ENCODE assay signal across 27 mouse cellular contexts in genomic region chr2:149555209-149555608, GRCm38 (mm10).
DNase-seq lines count a peak whose midpoint lies in the region; ATAC-seq and TF ChIP-seq lines count a peak whose summit lies in the region.
"Had no signal": no experiment of that assay in that cellular context is flagged by ENCODE, and none has a peak within 500 bp of the region (broad histone marks: within the 10 kb centered on the region; RNA-seq: fewer than 3 reads in every experiment).

No protein-coding gene starts in this region.

- no peak overlapping the region for H3K4me3 ChIP-seq in kidney, postnatal 0 days (replicated peaks; ENCODE audit: low read depth, low read length)
- H3K4me3 ChIP-seq in ES-Bruce4 (ENCODE audit: low read depth, low read length): no peak overlapping the region
- H3K4me3 ChIP-seq in intestine, postnatal 0 days (ENCODE audit: low read depth, low read length): no peak overlapping the region
- H3K4me3 ChIP-seq in kidney, adult 2 months (ENCODE audit: insufficient read depth, low read depth, low read length): no peak overlapping the region
- H3K4me3 ChIP-seq: erythroblast, embryonic 14.5 days; forebrain, embryonic 12.5 days; lung, embryonic 15.5 days; midbrain, embryonic 10.5 days; myocyte; neural tube, embryonic 12.5 days had no signal

- no peak overlapping the region for H3K9ac ChIP-seq in kidney, postnatal 0 days (ENCODE audit: low read depth, low read length)
- no peak overlapping the region for H3K9ac ChIP-seq in ES-Bruce4 (ENCODE audit: low read depth, poor library complexity, severe bottlenecking)
- no peak overlapping the region for H3K9ac ChIP-seq in intestine, postnatal 0 days (ENCODE audit: low read depth, low read length)
- H3K9ac ChIP-seq: forebrain, embryonic 12.5 days; forebrain, postnatal 0 days; lung, embryonic 15.5 days; neural tube, embryonic 12.5 days had no signal

- no peak for TF ChIP-seq POLR2A in ES-Bruce4 (IDR thresholded peaks at IDR 0.05; ENCODE audit: insufficient read depth, low read length)
- no peak for TF ChIP-seq POLR2A in kidney, adult 2 months (IDR thresholded peaks at IDR 0.05; ENCODE audit: low read depth, low read length)

- TF ChIP-seq EP300 in ES-Bruce4 (IDR thresholded peaks at IDR 0.05; ENCODE audit: insufficient read depth, low read depth, low read length): no peak

- no peak for DNase-seq in kidney, postnatal 0 days (ENCODE audit: low spot score)
- DNase-seq in kidney, postnatal 14 days: no peak
- DNase-seq in 416B (ENCODE audit: low read depth) (peak; percentile 2), R1 (ENCODE audit: low read depth, low spot score) (peak; percentile 16)
- no peak for DNase-seq in kidney, adult 2 months
- DNase-seq: adrenal gland, postnatal 25 days; cerebellum, adult 11-12 months; cerebellum, postnatal 10 days; forebrain, postnatal 0 days; gastrocnemius, postnatal 10 days; heart, postnatal 14 days; kidney, postnatal 36 days; layer of hippocampus, postnatal 36 days; liver; right cerebral cortex, postnatal 4 days; thymus, adult 2 months; thymus, postnatal 4 days had no signal

- no peaks in the 10 kb centered on the region for H3K4me1 ChIP-seq in kidney, postnatal 0 days (replicated peaks; ENCODE audit: insufficient read depth, low read length)
- no peaks in the 10 kb centered on the region for H3K4me1 ChIP-seq in ES-Bruce4 (ENCODE audit: control insufficient read depth, insufficient read depth, low read length)
- H3K4me1 ChIP-seq in intestine, postnatal 0 days (replicated peaks; ENCODE audit: control insufficient read depth, insufficient read depth, low read length): no peaks in the 10 kb centered on the region
- H3K4me1 ChIP-seq in kidney, adult 2 months (ENCODE audit: control insufficient read depth, insufficient read depth, low read length): no peaks in the 10 kb centered on the region
- H3K4me1 ChIP-seq: forebrain, embryonic 12.5 days; lung, embryonic 15.5 days; midbrain, embryonic 10.5 days; neural tube, embryonic 12.5 days had no signal

- peak; percentile 19; the same call in 1 of the 2 replicates for TF ChIP-seq CTCF in kidney, postnatal 0 days (IDR thresholded peaks at IDR 0.05; ENCODE audit: low read depth)
- peak; percentile 27 for TF ChIP-seq CTCF in ES-Bruce4 (IDR thresholded peaks at IDR 0.05; ENCODE audit: low read depth, low read length)
- TF ChIP-seq CTCF in intestine, postnatal 0 days (IDR thresholded peaks at IDR 0.05; ENCODE audit: low read depth): no peak
- no peak for TF ChIP-seq CTCF in kidney, adult 2 months (conservative IDR thresholded peaks at IDR 0.05; ENCODE audit: insufficient read depth, insufficient read length, low read depth, low read length)

- H3K36me3 ChIP-seq in kidney, postnatal 0 days (ENCODE audit: insufficient read depth, low read length): no peaks in the 10 kb centered on the region
- H3K36me3 ChIP-seq in ES-Bruce4 (ENCODE audit: control insufficient read depth, insufficient read depth, low read length, poor library complexity, severe bottlenecking): no peaks in the 10 kb centered on the region
- no peaks in the 10 kb centered on the region for H3K36me3 ChIP-seq in intestine, postnatal 0 days (ENCODE audit: control insufficient read depth, insufficient read depth)
- no peaks in the 10 kb centered on the region for H3K36me3 ChIP-seq in kidney, adult 2 months (ENCODE audit: control insufficient read depth, insufficient read depth, low read length)
- H3K36me3 ChIP-seq: forebrain, embryonic 12.5 days; lung, embryonic 15.5 days; midbrain, embryonic 10.5 days; neural tube, embryonic 12.5 days had no signal

- H3K4me2 ChIP-seq in kidney, postnatal 0 days (ENCODE audit: low read length): no peak overlapping the region
- no peak overlapping the region for H3K4me2 ChIP-seq in intestine, postnatal 0 days (replicated peaks; ENCODE audit: low read depth)
- H3K4me2 ChIP-seq: forebrain, embryonic 12.5 days; lung, embryonic 15.5 days; neural tube, embryonic 12.5 days had no signal

- no peak for ATAC-seq in kidney, postnatal 0 days (replicated peaks; ENCODE audit: low FRiP score, low read depth)
- ATAC-seq in intestine, postnatal 0 days: no peak
- ATAC-seq: forebrain, postnatal 0 days; intestine, embryonic 16.5 days; midbrain, embryonic 16.5 days had no signal

- H3K27ac ChIP-seq in kidney, postnatal 0 days: no peak overlapping the region
- no peak overlapping the region for H3K27ac ChIP-seq in ES-Bruce4 (ENCODE audit: insufficient read depth, low read length)
- H3K27ac ChIP-seq in intestine, postnatal 0 days (ENCODE audit: low read depth, low read length): no peak overlapping the region
- H3K27ac ChIP-seq in kidney, adult 2 months (ENCODE audit: insufficient read depth, low read depth, low read length): no peak overlapping the region
- H3K27ac ChIP-seq: forebrain, embryonic 12.5 days; lung, embryonic 15.5 days; midbrain, embryonic 10.5 days; neural tube, embryonic 12.5 days had no signal

- H3K27me3 ChIP-seq in kidney, postnatal 0 days (ENCODE audit: insufficient read depth, low read length): no peaks in the 10 kb centered on the region
- H3K27me3 ChIP-seq in ES-Bruce4 (ENCODE audit: control insufficient read depth, insufficient read depth, low read length, poor library complexity, severe bottlenecking): no peaks in the 10 kb centered on the region
- H3K27me3 ChIP-seq in intestine, postnatal 0 days (replicated peaks; ENCODE audit: control insufficient read depth, insufficient read depth, low read length): no peaks in the 10 kb centered on the region
- H3K27me3 ChIP-seq in kidney, adult 2 months (replicated peaks; ENCODE audit: control insufficient read depth, insufficient read depth, low read length): no peaks in the 10 kb centered on the region
- H3K27me3 ChIP-seq: forebrain, embryonic 12.5 days; lung, embryonic 15.5 days; neural tube, embryonic 12.5 days had no signal

- no peaks in the 10 kb centered on the region for H3K9me3 ChIP-seq in kidney, postnatal 0 days (replicated peaks; ENCODE audit: low read length)
- H3K9me3 ChIP-seq in ES-Bruce4 (replicated peaks; ENCODE audit: control insufficient read depth, insufficient read depth, low read length, poor library complexity, severe bottlenecking): no peaks in the 10 kb centered on the region
- H3K9me3 ChIP-seq in intestine, postnatal 0 days (ENCODE audit: control insufficient read depth): no peaks in the 10 kb centered on the region
- H3K9me3 ChIP-seq: forebrain, embryonic 12.5 days; lung, embryonic 15.5 days; midbrain, embryonic 10.5 days; neural tube, embryonic 12.5 days had no signal

Comparison
In these comparisons a context has a peak if more than half of its experiments do, and no peak if none do; other contexts are left out.
1. CTCF ChIP-seq: peak in kidney, postnatal 0 days (single experiment) and ES-Bruce4 (single experiment); none in intestine, postnatal 0 days (single experiment) and kidney, adult 2 months (single experiment).
2. DNase-seq: peak in 416B (single experiment) and R1 (single experiment); none in kidney, postnatal 0 days (single experiment), kidney, postnatal 14 days (single experiment) and kidney, adult 2 months (single experiment).